Mouse (Mus musculus) embryonic facial prominence, embryonic 13.5 days (tissue): ENCODE measurements around the gene Rab14. TPM values are rescaled to one million over a fixed set of nuclear protein-coding genes. Genes with fewer than 3 reads are reported as not detected.

Experiments
- ATAC-seq: fragments of 200-750 bp; cut with Nextera tagmentation; 2 replicates; pipeline ENCODE4 v1.8.0; 2017; ENCODE audit warnings: low read depth; ENCODE audit not compliant: insufficient number of reproducible peaks, insufficient read depth, low FRiP score, low TSS enrichment
- H3K27ac ChIP-seq: fragments of 300-500 bp; sonication (generic); 2 replicates; pipeline ENCODE4 v1.5.1; 2015; ENCODE audit warnings: moderate library complexity, mild to moderate bottlenecking, inconsistent platforms
- H3K27me3 ChIP-seq: fragments of 300-500 bp; sonication (generic); 2 replicates; pipeline ENCODE4 v1.6.1; 2015; ENCODE audit warnings: mild to moderate bottlenecking, inconsistent platforms
- H3K36me3 ChIP-seq: fragments of 300-500 bp; sonication (generic); 2 replicates; pipeline ENCODE4 v1.6.1; 2015; ENCODE audit warnings: mild to moderate bottlenecking, inconsistent platforms
- H3K4me1 ChIP-seq: fragments of 300-500 bp; sonication (generic); 2 replicates; pipeline ENCODE4 v1.6.1; 2015; ENCODE audit warnings: inconsistent platforms
- H3K4me2 ChIP-seq: fragments of 300-500 bp; sonication (generic); 2 replicates; pipeline ENCODE4 v1.6.1; 2015; ENCODE audit warnings: moderate library complexity, mild to moderate bottlenecking, inconsistent platforms
- H3K4me3 ChIP-seq: fragments of 300-500 bp; sonication (generic); 2 replicates; pipeline ENCODE4 v1.5.1; 2015; ENCODE audit warnings: mild to moderate bottlenecking, inconsistent platforms
- H3K9ac ChIP-seq: fragments of 300-500 bp; sonication (generic); 2 replicates; pipeline ENCODE4 v1.6.1; 2015; ENCODE audit warnings: mild to moderate bottlenecking, inconsistent platforms
- H3K9me3 ChIP-seq: fragments of 300-500 bp; sonication (generic); 2 replicates; pipeline ENCODE4 v1.6.1; 2016; ENCODE audit warnings: inconsistent platforms
- WGBS: fragments of 180-500 bp; shearing (Covaris S2); methylation state at CpG from one replicate; pipeline ENCODE4 v1.1.7; 2015; ENCODE audit warnings: mixed read lengths; 5-methylcytosine and 5-hydroxymethylcytosine counted together
- polyA plus RNA-seq: library from polyadenylated mRNA; unstranded; fragments of >200 nt; fragmentation: Nextera tagmentation; extraction: Ambion mirVana; gene quantifications from 2 replicates; pipeline ENCODE4 v1.2.1, GENCODE M21; 2015

The Rab14 gene
- polyA plus RNA-seq, 1 experiment from 2014 or later: 354 TPM

DNA sequence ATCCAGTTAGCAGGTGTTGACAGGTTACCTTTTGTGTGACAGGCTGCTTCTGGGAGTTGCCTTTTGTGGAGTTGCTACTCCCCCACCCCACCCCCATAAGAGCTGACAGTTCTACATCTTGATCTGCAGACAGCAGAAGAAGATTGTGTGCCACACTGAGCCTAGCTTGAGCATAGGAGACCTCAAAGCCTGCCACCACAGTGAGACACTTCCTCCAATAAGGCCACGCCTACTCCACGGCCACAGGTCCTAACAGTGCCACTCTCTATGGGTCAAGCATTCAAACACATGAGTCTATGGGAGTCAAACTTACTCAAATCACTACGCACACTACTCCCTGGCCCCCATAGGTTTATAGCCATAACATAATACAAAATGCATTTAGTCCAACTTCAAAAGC is 17.8 kb upstream of the Rab14 start:
- Histone ChIP-seq H3K4me1 (peaks cover 25% of the 10 kb centered on the region), H3K9ac (no peak overlapping the region), H3K36me3 (no peaks in the 10 kb centered on the region), H3K9me3 (no peaks in the 10 kb centered on the region), H3K27ac (no peak overlapping the region), H3K4me3 (no peak overlapping the region), H3K4me2 (no peak overlapping the region), H3K27me3 (no peaks in the 10 kb centered on the region)
- 92% methylated on average over 3 of the region's 3 CpGs for WGBS
- no peak for ATAC-seq

DNA sequence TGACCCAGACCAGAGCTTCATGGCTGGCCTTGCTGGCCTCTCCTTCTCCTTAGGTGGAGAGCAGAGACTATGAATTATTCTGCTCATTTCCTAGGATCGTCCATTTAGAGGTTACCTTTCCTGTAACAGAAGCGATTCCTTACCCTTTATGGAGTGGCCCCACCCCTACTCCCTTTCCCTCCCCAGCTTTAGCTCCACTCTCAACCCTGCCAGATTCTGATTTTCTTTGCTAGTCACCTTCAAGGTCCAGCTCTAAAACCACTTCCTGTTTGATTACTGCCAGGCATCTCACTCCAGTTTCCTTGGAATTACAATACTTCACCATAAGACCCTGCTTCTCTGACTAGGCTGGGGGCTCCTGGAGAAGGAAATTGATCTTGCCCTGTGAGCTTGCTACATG is 15.8 kb upstream of the Rab14 start:
- peaks cover 20% of the 10 kb centered on the region for H3K4me1 ChIP-seq
- H3K27ac ChIP-seq: no peak overlapping the region
- no peak overlapping the region for H3K4me3 ChIP-seq
- 76% methylated on average over 2 of the region's 2 CpGs for WGBS
- no peak overlapping the region for H3K9ac ChIP-seq
- H3K27me3 ChIP-seq: no peaks in the 10 kb centered on the region
- no peak for ATAC-seq
- H3K36me3 ChIP-seq: no peaks in the 10 kb centered on the region
- H3K9me3 ChIP-seq: no peaks in the 10 kb centered on the region
- H3K4me2 ChIP-seq: no peak overlapping the region

DNA sequence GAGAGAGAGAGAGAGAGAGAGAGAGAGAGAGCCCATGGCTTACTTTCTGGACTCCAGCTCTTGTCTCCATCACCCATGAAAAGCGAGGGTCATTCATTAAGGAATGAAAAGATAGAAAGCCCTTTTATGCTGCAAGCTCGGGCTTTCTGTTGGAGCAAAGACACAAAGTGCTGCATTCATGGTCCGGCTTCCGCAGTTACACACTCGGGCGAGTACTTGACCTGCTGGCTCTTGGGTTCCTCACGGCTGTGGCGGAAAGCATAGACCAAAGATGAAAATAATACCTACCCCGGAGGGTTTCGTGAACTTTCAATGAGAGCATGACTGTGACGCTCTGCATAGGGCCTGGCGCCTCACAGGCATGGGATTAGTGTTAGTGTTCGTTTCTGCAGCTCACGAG is 14.4 kb upstream of the Rab14 start:
- Histone ChIP-seq H3K4me1 (peaks cover 19% of the 10 kb centered on the region), H3K9ac (no peak overlapping the region), H3K27ac (peak overlapping the region; percentile 62; the same call in 1 of the 2 replicates), H3K4me3 (no peak overlapping the region), H3K4me2 (no peak overlapping the region), H3K9me3 (no peaks in the 10 kb centered on the region), H3K27me3 (no peaks in the 10 kb centered on the region), H3K36me3 (no peaks in the 10 kb centered on the region)
- WGBS: 51% methylated on average over 14 of the region's 14 CpGs
- no peak for ATAC-seq

GRCm38 (mm10) chr2:35214881-35215358 is 14.0 kb upstream of the Rab14 start:
- H3K4me3 ChIP-seq: peak overlapping the region; percentile 12; the same call in 1 of the 2 replicates
- H3K4me1 ChIP-seq: peaks cover 17% of the 10 kb centered on the region
- ATAC-seq: peak; percentile 63; the same call in 1 of the 2 replicates
- H3K36me3 ChIP-seq: no peaks in the 10 kb centered on the region
- H3K27ac ChIP-seq: peak overlapping the region; percentile 62; the same call in 1 of the 2 replicates
- H3K4me2 ChIP-seq: peak overlapping the region; percentile 47
- no peaks in the 10 kb centered on the region for H3K27me3 ChIP-seq
- H3K9me3 ChIP-seq: no peaks in the 10 kb centered on the region
- H3K9ac ChIP-seq: 0 out of 2 replicates have a peak overlapping the region, but pooled peaks have one; percentile 54
- WGBS: 3% methylated on average over 12 of the region's 12 CpGs

DNA sequence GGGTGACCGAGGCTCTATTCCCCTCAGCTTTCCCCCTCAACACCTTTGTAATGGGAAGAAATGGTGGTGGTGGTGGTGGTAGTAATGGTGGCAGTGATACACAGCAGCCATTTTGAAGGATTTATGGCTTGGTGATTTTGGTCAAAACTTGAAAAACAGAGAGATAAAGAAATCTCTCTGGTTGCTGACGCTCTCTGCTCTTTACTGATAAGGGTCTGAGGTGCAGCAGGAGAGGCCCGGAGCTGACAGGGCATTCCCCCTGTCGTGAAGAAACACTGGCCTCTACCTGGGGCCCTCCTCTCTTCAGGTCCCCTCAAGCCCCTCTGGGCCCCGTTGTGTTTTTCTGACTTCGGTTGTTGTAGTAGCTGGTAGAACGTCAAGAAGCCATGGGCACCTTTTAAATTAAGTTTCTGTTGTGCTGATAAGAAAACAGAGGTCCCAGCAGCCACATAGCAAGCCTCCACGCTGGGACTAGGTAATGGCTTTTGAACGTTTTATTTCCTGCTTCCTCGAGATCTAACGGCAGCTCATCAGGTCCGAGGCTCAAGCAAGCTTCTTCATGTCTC is 12.5 kb upstream of the Rab14 start:
- ATAC-seq: no peak
- Histone ChIP-seq H3K9ac (no peak overlapping the region), H3K4me1 (peaks cover 17% of the 10 kb centered on the region), H3K4me3 (no peak overlapping the region), H3K36me3 (no peaks in the 10 kb centered on the region), H3K27ac (no peak overlapping the region), H3K27me3 (no peaks in the 10 kb centered on the region), H3K4me2 (no peak overlapping the region), H3K9me3 (no peaks in the 10 kb centered on the region)
- 84% methylated on average over 12 of the region's 12 CpGs for WGBS

DNA sequence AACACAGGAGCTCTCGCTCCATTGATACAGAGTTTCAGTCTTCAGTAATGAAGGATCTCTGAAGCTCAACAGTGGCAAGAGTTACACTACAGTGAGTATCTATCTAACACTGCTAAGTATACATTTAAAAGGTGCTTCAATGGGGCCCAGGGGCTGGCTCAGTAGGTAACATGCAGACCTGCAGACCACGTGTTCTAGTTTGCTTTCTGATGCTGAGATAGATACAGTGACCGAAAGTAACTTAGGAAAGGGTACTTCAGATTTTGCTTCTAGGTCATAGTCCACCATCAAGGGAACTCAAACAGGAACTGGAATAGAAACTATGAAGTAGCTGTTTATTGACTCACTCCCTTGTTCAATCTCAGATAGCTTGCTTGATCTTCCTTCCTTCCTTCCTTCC is 10.8 kb upstream of the Rab14 start:
- ATAC-seq: no peak
- no peaks in the 10 kb centered on the region for H3K27me3 ChIP-seq
- H3K27ac ChIP-seq: no peak overlapping the region
- H3K9me3 ChIP-seq: no peaks in the 10 kb centered on the region
- no peak overlapping the region for H3K9ac ChIP-seq
- H3K4me1 ChIP-seq: peaks cover 15% of the 10 kb centered on the region
- no peaks in the 10 kb centered on the region for H3K36me3 ChIP-seq
- H3K4me3 ChIP-seq: no peak overlapping the region
- H3K4me2 ChIP-seq: no peak overlapping the region
- 76% methylated on average over 3 of the region's 3 CpGs for WGBS

DNA sequence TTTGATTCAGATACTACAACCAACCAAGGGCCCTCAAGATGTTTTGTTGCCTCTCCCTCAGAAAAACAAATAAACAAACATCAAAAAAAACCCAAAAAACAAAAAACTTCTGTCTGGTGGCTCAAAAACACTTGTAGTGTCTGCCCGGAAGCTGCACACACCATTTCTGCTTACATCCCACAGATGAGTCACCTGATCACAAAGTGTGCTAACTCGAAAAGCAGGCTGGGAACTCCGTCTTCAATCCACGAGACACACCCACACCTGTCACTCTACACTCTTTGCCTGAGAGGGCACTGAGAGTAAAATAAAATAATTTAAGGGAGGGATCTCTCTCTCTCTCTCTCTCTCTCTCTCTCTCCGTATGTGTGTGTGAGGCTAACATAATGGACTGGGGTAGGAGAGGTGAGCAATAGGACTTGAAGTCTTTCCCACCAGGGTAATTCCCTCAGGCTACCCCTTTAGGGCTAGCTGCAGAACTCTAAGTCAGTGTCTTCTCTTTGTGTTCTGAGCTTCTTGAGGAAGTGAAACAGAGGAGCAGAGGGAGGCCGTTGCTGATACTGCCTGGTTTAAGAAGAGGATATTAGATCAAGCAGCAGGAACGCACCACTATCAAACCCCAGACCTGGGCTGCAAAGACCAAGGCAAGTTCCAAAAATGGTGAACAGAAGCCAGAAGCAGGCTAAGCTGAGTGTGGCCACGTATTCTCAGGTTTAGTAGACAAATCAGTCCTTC is 8.2 kb upstream of the Rab14 start:
- WGBS: 59% methylated on average over 8 of the region's 8 CpGs
- Histone ChIP-seq H3K36me3 (no peaks in the 10 kb centered on the region), H3K4me3 (no peak overlapping the region), H3K9ac (no peak overlapping the region), H3K9me3 (no peaks in the 10 kb centered on the region), H3K4me1 (no peaks in the 10 kb centered on the region), H3K27me3 (no peaks in the 10 kb centered on the region), H3K4me2 (no peak overlapping the region), H3K27ac (no peak overlapping the region)
- ATAC-seq: no peak

- whole genome bisulfite sequencing: 72% methylated on average over 3 of the region's 3 CpGs
- no peak overlapping the region for H3K4me3 ChIP-seq
- H3K9ac ChIP-seq: no peak overlapping the region
- no peak for ATAC-seq
- no peaks in the 10 kb centered on the region for H3K4me1 ChIP-seq
- no peaks in the 10 kb centered on the region for H3K36me3 ChIP-seq
- H3K27ac ChIP-seq: no peak overlapping the region
- H3K27me3 ChIP-seq: no peaks in the 10 kb centered on the region
- H3K9me3 ChIP-seq: no peaks in the 10 kb centered on the region
- no peak overlapping the region for H3K4me2 ChIP-seq
Observed at GRCm38 (mm10) chr2:35208054-35208453, 7.1 kb upstream of the Rab14 start.

DNA sequence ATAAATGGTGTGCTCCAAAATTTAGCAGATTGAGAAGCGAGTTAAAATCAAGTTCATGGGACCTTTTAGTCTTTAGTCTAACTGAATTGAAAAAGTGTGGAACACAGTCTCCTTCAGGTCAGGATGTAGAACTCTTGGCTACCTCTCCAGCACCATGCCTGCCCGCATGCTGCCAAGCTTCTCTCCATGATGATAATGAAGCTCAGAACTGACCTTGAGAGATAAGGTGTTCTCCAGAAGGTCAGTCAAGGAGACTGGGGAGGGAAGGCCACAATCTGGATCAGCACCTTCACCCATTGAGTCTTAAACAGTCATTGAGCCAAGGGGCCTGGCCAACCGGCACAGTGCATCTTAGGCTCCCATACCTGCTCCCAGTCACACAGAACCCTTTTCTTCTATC is 5.8 kb upstream of the Rab14 start:
- H3K9me3 ChIP-seq: no peaks in the 10 kb centered on the region
- no peak for ATAC-seq
- no peak overlapping the region for H3K4me3 ChIP-seq
- H3K4me2 ChIP-seq: no peak overlapping the region
- no peaks in the 10 kb centered on the region for H3K4me1 ChIP-seq
- no peaks in the 10 kb centered on the region for H3K27me3 ChIP-seq
- WGBS: 87% methylated on average over 3 of the region's 3 CpGs
- H3K9ac ChIP-seq: no peak overlapping the region
- no peak overlapping the region for H3K27ac ChIP-seq
- no peaks in the 10 kb centered on the region for H3K36me3 ChIP-seq

GRCm38 (mm10) chr2:35203729-35204128 is 2.8 kb upstream of the Rab14 start:
- ATAC-seq: no peak
- no peaks in the 10 kb centered on the region for H3K36me3 ChIP-seq
- H3K27me3 ChIP-seq: no peaks in the 10 kb centered on the region
- no peak overlapping the region for H3K27ac ChIP-seq
- peaks cover 7% of the 10 kb centered on the region for H3K4me1 ChIP-seq
- no peak overlapping the region for H3K4me2 ChIP-seq
- no peak overlapping the region for H3K4me3 ChIP-seq
- H3K9ac ChIP-seq: no peak overlapping the region
- H3K9me3 ChIP-seq: no peaks in the 10 kb centered on the region

- under 1% methylated on average over 75 of the region's 90 CpGs for WGBS
- Histone ChIP-seq H3K9me3 (no peaks in the 10 kb centered on the region), H3K4me1 (peaks cover 14% of the 10 kb centered on the region), H3K27ac (peak overlapping the region; percentile 99), H3K36me3 (0 out of 2 replicates have a peak, but pooled peaks cover 3% of the 10 kb centered on the region), H3K4me2 (peak overlapping the region; percentile 89), H3K27me3 (no peaks in the 10 kb centered on the region), H3K4me3 (peak overlapping the region; percentile 100), H3K9ac (peak overlapping the region; percentile 100)
- peak; percentile 85 for ATAC-seq
Observed at GRCm38 (mm10) chr2:35199971-35200897, 686 bp downstream of the Rab14 start.
